Mouse (Mus musculus) liver, embryonic 12.5 days (tissue): Measurements from ENCODE around the gene Slc34a2. TPM values are rescaled to one million over a fixed set of nuclear protein-coding genes. Genes with fewer than 3 reads are reported as not detected.

ENCODE experiments used
- ATAC-seq: fragments of 200-750 bp; cut with Nextera tagmentation; 2 replicates; pipeline ENCODE4 v1.8.0; 2017; ENCODE audit warnings: moderate number of reproducible peaks, mild to moderate bottlenecking, moderate library complexity
- H3K27ac ChIP-seq: fragments of 300-500 bp; sonication (generic); 2 replicates; pipeline ENCODE4 v1.5.1; 2016; ENCODE audit warnings: mild to moderate bottlenecking
- H3K27me3 ChIP-seq: fragments of 300-500 bp; sonication (generic); replicated peaks from 2 replicates; pipeline ENCODE4 v1.6.1; 2016; ENCODE audit warnings: mild to moderate bottlenecking, moderate library complexity
- H3K36me3 ChIP-seq: fragments of 300-500 bp; sonication (generic); 2 replicates; pipeline ENCODE4 v1.6.1; 2016; ENCODE audit warnings: mild to moderate bottlenecking, moderate library complexity
- H3K4me1 ChIP-seq: fragments of 300-500 bp; sonication (generic); 2 replicates; pipeline ENCODE4 v1.6.1; 2016
- H3K4me2 ChIP-seq: fragments of 300-500 bp; sonication (generic); 2 replicates; pipeline ENCODE4 v1.6.1; 2016; ENCODE audit warnings: mild to moderate bottlenecking, moderate library complexity
- H3K4me3 ChIP-seq: fragments of 300-500 bp; sonication (generic); 2 replicates; pipeline ENCODE4 v1.5.1; 2016; ENCODE audit warnings: mild to moderate bottlenecking, moderate library complexity
- H3K9ac ChIP-seq: fragments of 300-500 bp; sonication (generic); 2 replicates; pipeline ENCODE4 v1.6.1; 2016; ENCODE audit warnings: mild to moderate bottlenecking, moderate library complexity
- H3K9me3 ChIP-seq: fragments of 300-500 bp; sonication (generic); replicated peaks from 2 replicates; pipeline ENCODE4 v1.6.1; 2016; ENCODE audit warnings: mild to moderate bottlenecking, moderate library complexity
- WGBS: fragments of 180-500 bp; shearing (Covaris S2); methylation state at CpG from one replicate; pipeline ENCODE4 v1.1.7; 2016; ENCODE audit not compliant: insufficient replicate concordance; 5-methylcytosine and 5-hydroxymethylcytosine counted together
- polyA plus RNA-seq: library from polyadenylated mRNA; unstranded; fragments of >200 nt; fragmentation: Nextera tagmentation; extraction: Ambion mirVana; gene quantifications from 2 replicates; pipeline ENCODE4 v1.2.1, GENCODE M21; 2016

The Slc34a2 gene
- polyA plus RNA-seq, 1 experiment from 2014 or later, result not detected

- WGBS, result 71% methylated on average over 4 of the region's 4 CpGs
Observed at GRCm38 (mm10) chr5:53003495-53003894, 34.4 kb upstream of the Slc34a2 start.

GRCm38 (mm10) chr5:53003981-53004380 lies 33.9 kb upstream of the Slc34a2 start:
- H3K27ac ChIP-seq, result no peak overlapping the region
- no peak overlapping the region for H3K4me2 ChIP-seq
- 77% methylated on average over 3 of the region's 3 CpGs for WGBS
- 0 out of 2 replicates have a peak, but pooled peaks cover 7% of the 10 kb centered on the region for H3K9me3 ChIP-seq
- no peak for ATAC-seq
- no peak overlapping the region for H3K9ac ChIP-seq
- no peak overlapping the region for H3K4me3 ChIP-seq
- no peaks in the 10 kb centered on the region for H3K4me1 ChIP-seq
- H3K27me3 ChIP-seq, result no peaks in the 10 kb centered on the region
- no peaks in the 10 kb centered on the region for H3K36me3 ChIP-seq

More at GRCm38 (mm10) chr5:53003495-53003894, 34.4 kb upstream of the Slc34a2 start:
- H3K4me2 ChIP-seq, result no peak overlapping the region
- 0 out of 2 replicates have a peak, but pooled peaks cover 7% of the 10 kb centered on the region for H3K9me3 ChIP-seq
- H3K36me3 ChIP-seq, result no peaks in the 10 kb centered on the region
- ATAC-seq, result no peak
- H3K9ac ChIP-seq, result no peak overlapping the region
- H3K4me3 ChIP-seq, result no peak overlapping the region
- no peak overlapping the region for H3K27ac ChIP-seq
- H3K27me3 ChIP-seq, result no peaks in the 10 kb centered on the region
- no peaks in the 10 kb centered on the region for H3K4me1 ChIP-seq

GRCm38 (mm10) chr5:53009027-53009769 lies 28.7 kb upstream of the Slc34a2 start:
- 65% methylated on average over 8 of the region's 8 CpGs for WGBS
- 0 out of 2 replicates have a peak, but pooled peaks cover 7% of the 10 kb centered on the region for H3K9me3 ChIP-seq
- no peak for ATAC-seq
- no peaks in the 10 kb centered on the region for H3K27me3 ChIP-seq
- no peak overlapping the region for H3K9ac ChIP-seq
- no peak overlapping the region for H3K4me3 ChIP-seq
- H3K27ac ChIP-seq, result no peak overlapping the region
- H3K4me2 ChIP-seq, result no peak overlapping the region
- H3K4me1 ChIP-seq, result no peaks in the 10 kb centered on the region
- H3K36me3 ChIP-seq, result no peaks in the 10 kb centered on the region

GRCm38 (mm10) chr5:53009770-53010133 lies 28.1 kb upstream of the Slc34a2 start:
- Histone ChIP-seq H3K36me3 (no peaks in the 10 kb centered on the region), H3K4me3 (no peak overlapping the region), H3K27me3 (no peaks in the 10 kb centered on the region), H3K4me1 (no peaks in the 10 kb centered on the region), H3K27ac (no peak overlapping the region), H3K9ac (no peak overlapping the region), H3K4me2 (no peak overlapping the region), H3K9me3 (0 out of 2 replicates have a peak, but pooled peaks cover 7% of the 10 kb centered on the region)
- 70% methylated on average over 4 of the region's 4 CpGs for WGBS
- no peak for ATAC-seq

GRCm38 (mm10) chr5:53011327-53011726 lies 26.6 kb upstream of the Slc34a2 start:
- Histone ChIP-seq H3K9ac (no peak overlapping the region), H3K36me3 (no peaks in the 10 kb centered on the region), H3K4me1 (no peaks in the 10 kb centered on the region), H3K27me3 (no peaks in the 10 kb centered on the region), H3K4me3 (no peak overlapping the region), H3K4me2 (no peak overlapping the region), H3K9me3 (no peaks in the 10 kb centered on the region), H3K27ac (no peak overlapping the region)
- WGBS, result 81% methylated on average over 3 of the region's 3 CpGs
- ATAC-seq, result no peak

- Histone ChIP-seq H3K9ac (no peak overlapping the region), H3K4me2 (no peak overlapping the region), H3K4me3 (no peak overlapping the region), H3K36me3 (no peaks in the 10 kb centered on the region), H3K27me3 (no peaks in the 10 kb centered on the region), H3K9me3 (no peaks in the 10 kb centered on the region), H3K27ac (no peak overlapping the region), H3K4me1 (no peaks in the 10 kb centered on the region)
- ATAC-seq, result no peak
- 62% methylated on average over 5 of the region's 5 CpGs for WGBS
Observed at GRCm38 (mm10) chr5:53016606-53017005, 21.3 kb upstream of the Slc34a2 start.

- Histone ChIP-seq H3K4me1 (no peaks in the 10 kb centered on the region), H3K9ac (no peak overlapping the region), H3K27me3 (no peaks in the 10 kb centered on the region), H3K4me2 (no peak overlapping the region), H3K27ac (no peak overlapping the region), H3K36me3 (no peaks in the 10 kb centered on the region), H3K9me3 (no peaks in the 10 kb centered on the region), H3K4me3 (no peak overlapping the region)
- WGBS, result 69% methylated on average over 4 of the region's 4 CpGs
- no peak for ATAC-seq
Observed at GRCm38 (mm10) chr5:53018316-53018715, 19.6 kb upstream of the Slc34a2 start.

GRCm38 (mm10) chr5:53023432-53023831 lies 14.4 kb upstream of the Slc34a2 start:
- Histone ChIP-seq H3K27me3 (no peaks in the 10 kb centered on the region), H3K27ac (no peak overlapping the region), H3K9me3 (no peaks in the 10 kb centered on the region), H3K9ac (no peak overlapping the region), H3K4me3 (no peak overlapping the region), H3K4me2 (no peak overlapping the region), H3K4me1 (no peaks in the 10 kb centered on the region), H3K36me3 (no peaks in the 10 kb centered on the region)
- WGBS, result 48% methylated on average over 2 of the region's 2 CpGs
- ATAC-seq, result no peak

- Histone ChIP-seq H3K4me1 (no peaks in the 10 kb centered on the region), H3K9me3 (no peaks in the 10 kb centered on the region), H3K36me3 (no peaks in the 10 kb centered on the region), H3K4me2 (no peak overlapping the region), H3K4me3 (no peak overlapping the region), H3K9ac (no peak overlapping the region), H3K27ac (no peak overlapping the region), H3K27me3 (no peaks in the 10 kb centered on the region)
- WGBS, result 75% methylated on average over 5 of the region's 5 CpGs
- no peak for ATAC-seq
Observed at GRCm38 (mm10) chr5:53023901-53024300, 14.0 kb upstream of the Slc34a2 start.

- Histone ChIP-seq H3K4me1 (no peaks in the 10 kb centered on the region), H3K36me3 (no peaks in the 10 kb centered on the region), H3K9ac (no peak overlapping the region), H3K4me3 (no peak overlapping the region), H3K4me2 (no peak overlapping the region), H3K27ac (no peak overlapping the region), H3K9me3 (no peaks in the 10 kb centered on the region), H3K27me3 (no peaks in the 10 kb centered on the region)
- no peak for ATAC-seq
- 71% methylated on average over 8 of the region's 8 CpGs for WGBS
Observed at GRCm38 (mm10) chr5:53025276-53025973, 12.5 kb upstream of the Slc34a2 start.

- no peak for ATAC-seq
Observed at GRCm38 (mm10) chr5:53031346-53031745, 6.5 kb upstream of the Slc34a2 start.

GRCm38 (mm10) chr5:53042034-53042748 lies 4.3 kb downstream of the Slc34a2 start:
- no peaks in the 10 kb centered on the region for H3K36me3 ChIP-seq
- no peak overlapping the region for H3K27ac ChIP-seq
- H3K4me2 ChIP-seq, result no peak overlapping the region
- H3K4me3 ChIP-seq, result no peak overlapping the region
- H3K9ac ChIP-seq, result no peak overlapping the region
- WGBS, result 47% methylated on average over 5 of the region's 5 CpGs
- no peaks in the 10 kb centered on the region for H3K9me3 ChIP-seq
- ATAC-seq, result no peak
- H3K27me3 ChIP-seq, result no peaks in the 10 kb centered on the region
- peaks cover 7% of the 10 kb centered on the region for H3K4me1 ChIP-seq

More at GRCm38 (mm10) chr5:53031346-53031745, 6.5 kb upstream of the Slc34a2 start:
- 69% methylated on average over 1 of the region's 1 CpGs for WGBS
- Histone ChIP-seq H3K4me2 (no peak overlapping the region), H3K27ac (no peak overlapping the region), H3K4me1 (no peaks in the 10 kb centered on the region), H3K27me3 (no peaks in the 10 kb centered on the region), H3K9me3 (no peaks in the 10 kb centered on the region), H3K9ac (no peak overlapping the region), H3K4me3 (no peak overlapping the region), H3K36me3 (no peaks in the 10 kb centered on the region)
